Mouse (Mus musculus): ENCODE results near the gene Lpp. TPM values are rescaled to one million over a fixed set of nuclear protein-coding genes. Genes with fewer than 3 reads are reported as not detected.
A peak's percentile ranks its signal among the peaks of the same experiment; 100 is the strongest.

Lpp gene
- polyA plus RNA-seq, 1 experiment from 2014 or later: 79.9 TPM

DNA sequence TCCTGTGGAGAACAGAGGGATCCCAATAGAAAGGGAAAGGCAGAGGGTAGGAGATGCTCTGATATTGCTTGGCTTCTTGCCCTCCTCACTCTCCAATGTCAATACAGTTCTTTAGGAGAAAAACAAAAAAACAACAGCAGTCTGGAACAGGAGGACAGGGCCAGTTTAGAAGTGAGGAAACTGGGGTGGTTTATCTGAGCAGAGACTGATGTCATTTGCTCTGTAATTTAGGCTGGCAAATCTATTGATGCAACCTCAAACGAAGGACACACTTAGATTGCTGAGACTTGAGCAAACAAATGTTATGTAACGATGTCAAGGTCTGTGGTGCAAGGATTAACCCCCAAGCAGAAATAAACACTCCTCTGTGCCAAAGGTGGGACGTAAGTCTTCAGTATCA, 123.7 kb downstream of the Lpp start:
- DNase-seq: no peak
- H3K4me2 ChIP-seq: no peak overlapping the region
- no peak for ATAC-seq (ENCODE audit: insufficient read depth)
- no peak overlapping the region for H3K27ac ChIP-seq (ENCODE audit: low read depth)
- 0 out of 2 replicates have a peak, but pooled peaks cover 3% of the 10 kb centered on the region for H3K4me1 ChIP-seq (ENCODE audit: insufficient read depth)
- 59% methylated on average over 3 of the region's 3 CpGs for WGBS
- no peak for TF ChIP-seq CTCF (IDR thresholded peaks at IDR 0.05; ENCODE audit: low read depth)
- no peaks in the 10 kb centered on the region for H3K27me3 ChIP-seq (ENCODE audit: insufficient read depth, low read length)
- H3K9ac ChIP-seq: no peak overlapping the region
- H3K4me3 ChIP-seq (ENCODE audit: low read depth, low read length): no peak overlapping the region
- no peaks in the 10 kb centered on the region for H3K9me3 ChIP-seq (ENCODE audit: low read depth, low read length)
- no peaks in the 10 kb centered on the region for H3K36me3 ChIP-seq (ENCODE audit: insufficient read depth)

DNA sequence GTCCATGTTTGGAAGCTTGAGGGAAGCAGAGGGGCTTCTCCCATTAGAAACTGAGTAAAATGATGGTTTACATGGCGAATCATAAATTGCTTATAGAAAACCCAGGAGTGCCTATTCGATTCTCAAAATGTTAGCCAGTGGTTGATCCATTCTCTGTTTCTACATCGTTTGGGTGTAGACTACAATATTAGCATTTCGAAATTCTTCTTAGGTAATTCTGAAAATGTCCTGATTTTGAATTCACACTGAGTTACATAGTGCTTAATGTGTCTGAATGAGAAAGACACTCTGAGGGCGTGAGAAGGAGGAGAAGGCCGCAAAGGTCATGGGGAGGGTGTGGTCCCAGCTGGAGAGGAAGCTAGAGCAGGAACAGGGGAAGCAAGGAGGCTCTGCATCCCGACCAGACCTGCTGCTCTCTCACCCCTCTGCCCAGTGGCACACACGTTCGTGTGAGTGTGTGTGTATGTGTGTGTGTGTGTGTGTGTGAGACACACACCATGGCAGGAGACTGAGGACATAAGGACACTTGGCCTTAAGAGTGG, 124.3 kb downstream of the Lpp start:
- 59% methylated on average over 9 of the region's 9 CpGs for WGBS
- H3K4me1 ChIP-seq (ENCODE audit: insufficient read depth): 0 out of 2 replicates have a peak, but pooled peaks cover 3% of the 10 kb centered on the region
- H3K4me3 ChIP-seq (ENCODE audit: low read depth, low read length): no peak overlapping the region
- TF ChIP-seq CTCF (IDR thresholded peaks at IDR 0.05; ENCODE audit: low read depth): no peak
- no peak for DNase-seq
- H3K36me3 ChIP-seq (ENCODE audit: insufficient read depth): no peaks in the 10 kb centered on the region
- no peak for ATAC-seq (ENCODE audit: insufficient read depth)
- no peaks in the 10 kb centered on the region for H3K9me3 ChIP-seq (ENCODE audit: low read depth, low read length)
- no peak overlapping the region for H3K9ac ChIP-seq
- no peak overlapping the region for H3K27ac ChIP-seq (ENCODE audit: low read depth)
- H3K27me3 ChIP-seq (ENCODE audit: insufficient read depth, low read length): no peaks in the 10 kb centered on the region
- no peak overlapping the region for H3K4me2 ChIP-seq

DNA sequence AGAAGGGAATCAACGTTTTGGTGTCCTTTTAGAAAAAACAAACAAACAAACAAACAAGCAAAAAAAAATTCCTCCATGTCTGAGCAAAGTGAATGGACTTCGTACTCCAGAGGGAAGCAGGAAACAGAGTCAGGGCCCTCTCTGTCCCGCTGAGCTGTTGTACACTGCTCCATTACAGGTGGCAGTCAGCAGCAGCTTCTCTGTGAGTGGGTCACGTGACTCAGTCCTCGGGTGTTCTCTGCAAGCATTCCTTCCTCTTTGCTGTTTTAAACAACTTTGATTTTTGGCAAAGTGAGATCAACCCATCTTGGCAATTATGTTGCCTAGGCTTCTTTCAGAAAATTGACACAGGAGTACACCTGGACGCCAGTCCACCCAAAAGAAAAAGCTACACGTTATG, 125.5 kb downstream of the Lpp start:
- Histone ChIP-seq H3K9me3 (ENCODE audit: low read depth, low read length) (no peaks in the 10 kb centered on the region), H3K4me2 (no peak overlapping the region), H3K27me3 (ENCODE audit: insufficient read depth, low read length) (no peaks in the 10 kb centered on the region), H3K4me3 (ENCODE audit: low read depth, low read length) (no peak overlapping the region), H3K27ac (ENCODE audit: low read depth) (no peak overlapping the region), H3K36me3 (ENCODE audit: insufficient read depth) (no peaks in the 10 kb centered on the region), H3K9ac (no peak overlapping the region), H3K4me1 (ENCODE audit: insufficient read depth) (no peaks in the 10 kb centered on the region)
- WGBS: 64% methylated on average over 7 of the region's 7 CpGs
- DNase-seq (no peak), ATAC-seq (ENCODE audit: insufficient read depth) (no peak)
- TF ChIP-seq CTCF (IDR thresholded peaks at IDR 0.05; ENCODE audit: low read depth): no peak

DNA sequence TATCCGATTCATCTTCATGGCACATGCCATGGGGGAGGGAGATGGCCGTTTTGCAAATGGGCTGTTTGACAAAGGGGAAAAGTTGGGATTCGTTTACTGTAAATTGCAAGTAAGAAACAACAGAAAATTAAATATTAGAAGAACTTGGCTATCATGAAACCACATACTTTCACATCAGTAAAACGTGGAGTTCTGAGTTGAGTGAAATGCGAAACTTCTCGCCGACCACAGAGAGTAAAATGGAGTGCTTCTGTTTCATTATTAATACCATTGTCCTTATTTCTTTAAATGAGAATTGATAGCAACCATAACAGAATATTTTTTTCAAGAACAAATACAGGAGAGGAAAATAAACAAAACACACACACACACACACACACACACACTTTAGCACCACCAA, 133.9 kb downstream of the Lpp start:
- DNase-seq (no peak), ATAC-seq (ENCODE audit: insufficient read depth) (no peak)
- Histone ChIP-seq H3K9ac (no peak overlapping the region), H3K27ac (ENCODE audit: low read depth) (no peak overlapping the region), H3K4me3 (ENCODE audit: low read depth, low read length) (no peak overlapping the region), H3K27me3 (ENCODE audit: insufficient read depth, low read length) (no peaks in the 10 kb centered on the region), H3K4me2 (no peak overlapping the region), H3K36me3 (ENCODE audit: insufficient read depth) (no peaks in the 10 kb centered on the region), H3K4me1 (ENCODE audit: insufficient read depth) (no peaks in the 10 kb centered on the region; the same call in 1 of the 2 replicates), H3K9me3 (ENCODE audit: low read depth, low read length) (no peaks in the 10 kb centered on the region)
- TF ChIP-seq CTCF (IDR thresholded peaks at IDR 0.05; ENCODE audit: low read depth): no peak
- 89% methylated on average over 7 of the region's 7 CpGs for WGBS

DNA sequence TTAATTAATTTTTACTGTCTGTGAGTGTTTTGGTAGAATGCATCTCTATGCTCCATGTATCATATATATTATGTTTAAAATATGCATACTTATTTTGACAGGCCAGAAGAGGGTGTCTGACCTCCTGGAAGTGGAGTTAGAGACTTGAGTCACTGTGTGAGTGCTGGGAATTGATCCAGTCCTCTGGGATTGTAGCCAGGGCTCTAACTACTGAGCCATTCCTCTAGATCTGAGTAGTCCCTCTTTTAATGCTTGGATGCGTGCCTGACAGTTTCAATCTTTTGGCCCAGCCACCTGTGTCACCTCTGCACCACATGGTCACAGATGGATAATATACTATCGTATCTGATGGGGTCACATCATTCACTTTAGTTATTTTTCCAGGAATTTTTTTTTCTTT, 138.4 kb downstream of the Lpp start:
- no peak overlapping the region for H3K27ac ChIP-seq (ENCODE audit: low read depth)
- ATAC-seq (ENCODE audit: insufficient read depth): no peak
- no peaks in the 10 kb centered on the region for H3K9me3 ChIP-seq (ENCODE audit: low read depth, low read length)
- no peaks in the 10 kb centered on the region for H3K36me3 ChIP-seq (ENCODE audit: insufficient read depth)
- H3K4me1 ChIP-seq (ENCODE audit: insufficient read depth): no peaks in the 10 kb centered on the region; the same call in 1 of the 2 replicates
- H3K27me3 ChIP-seq (ENCODE audit: insufficient read depth, low read length): no peaks in the 10 kb centered on the region
- no peak overlapping the region for H3K4me3 ChIP-seq (ENCODE audit: low read depth, low read length)
- DNase-seq: peak; percentile 16
- WGBS: 72% methylated on average over 2 of the region's 2 CpGs
- H3K4me2 ChIP-seq: no peak overlapping the region
- H3K9ac ChIP-seq: no peak overlapping the region
- TF ChIP-seq CTCF (IDR thresholded peaks at IDR 0.05; ENCODE audit: low read depth): no peak

DNA sequence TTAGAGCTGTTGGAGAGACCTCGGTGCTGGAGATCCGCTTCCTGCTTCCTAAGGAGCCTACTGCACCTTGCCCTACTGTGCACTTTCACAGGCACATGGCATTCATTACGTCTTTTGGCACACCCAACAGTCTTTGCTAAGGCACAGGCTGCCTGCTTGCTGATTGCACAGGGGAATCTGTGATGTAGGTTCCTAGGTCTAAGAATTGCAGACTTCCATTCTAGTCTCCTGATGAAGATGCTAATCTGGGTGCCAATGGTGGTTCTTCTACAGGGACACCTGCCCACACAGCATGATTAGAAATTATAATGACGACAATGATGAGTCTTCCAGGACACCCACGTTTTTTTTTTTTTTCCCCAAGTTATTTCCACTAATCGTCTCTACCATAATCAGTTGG, 141.9 kb downstream of the Lpp start:
- WGBS: 83% methylated on average over 6 of the region's 6 CpGs

DNA sequence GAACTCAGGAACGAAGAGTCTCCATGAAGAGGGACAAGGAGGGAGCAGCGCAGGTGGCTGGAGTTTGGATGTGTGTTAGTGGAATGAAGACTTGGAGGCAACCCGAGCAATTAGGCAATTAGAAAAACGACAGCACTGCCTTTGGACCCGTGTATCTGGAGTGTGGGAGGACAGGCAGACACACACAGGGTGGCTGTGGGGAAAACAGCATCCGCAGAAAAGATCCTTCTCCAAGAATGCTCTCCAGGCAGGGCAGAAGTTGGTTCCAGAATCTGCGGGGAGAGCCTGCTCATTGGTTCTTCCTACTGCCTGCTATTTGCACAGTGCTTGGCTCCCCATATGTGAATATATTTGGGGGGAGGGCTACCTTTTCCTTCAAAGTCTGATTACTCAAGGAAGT, 143.0 kb downstream of the Lpp start:
- Histone ChIP-seq H3K27me3 (ENCODE audit: insufficient read depth, low read length) (no peaks in the 10 kb centered on the region), H3K9me3 (ENCODE audit: low read depth, low read length) (no peaks in the 10 kb centered on the region), H3K27ac (ENCODE audit: low read depth) (no peak overlapping the region), H3K36me3 (ENCODE audit: insufficient read depth) (no peaks in the 10 kb centered on the region), H3K4me1 (ENCODE audit: insufficient read depth) (no peaks in the 10 kb centered on the region; the same call in 1 of the 2 replicates), H3K9ac (no peak overlapping the region), H3K4me3 (ENCODE audit: low read depth, low read length) (no peak overlapping the region), H3K4me2 (no peak overlapping the region)
- DNase-seq: no peak
- WGBS: 66% methylated on average over 7 of the region's 7 CpGs
- TF ChIP-seq CTCF (IDR thresholded peaks at IDR 0.05; ENCODE audit: low read depth): no peak
- ATAC-seq (ENCODE audit: insufficient read depth): no peak

More for the DNA sequence above, 141.9 kb downstream of the Lpp start:
- DNase-seq (no peak), ATAC-seq (ENCODE audit: insufficient read depth) (no peak)
- Histone ChIP-seq H3K9ac (no peak overlapping the region), H3K27me3 (ENCODE audit: insufficient read depth, low read length) (no peaks in the 10 kb centered on the region), H3K4me1 (ENCODE audit: insufficient read depth) (no peaks in the 10 kb centered on the region; the same call in 1 of the 2 replicates), H3K9me3 (ENCODE audit: low read depth, low read length) (no peaks in the 10 kb centered on the region), H3K36me3 (ENCODE audit: insufficient read depth) (no peaks in the 10 kb centered on the region), H3K27ac (ENCODE audit: low read depth) (no peak overlapping the region), H3K4me2 (no peak overlapping the region), H3K4me3 (ENCODE audit: low read depth, low read length) (no peak overlapping the region)
- no peak for TF ChIP-seq CTCF (IDR thresholded peaks at IDR 0.05; ENCODE audit: low read depth)
